Mouse (Mus musculus) CH12.LX (cell line): ENCODE measurements around the gene 4833427G06Rik. TPM values are rescaled to one million over a fixed set of nuclear protein-coding genes. Genes with fewer than 3 reads are reported as not detected.

Source experiments
- DNase-seq: peaks from one replicate; pipeline ENCODE4 v3.0.0-alpha.2; 2013; ENCODE audit errors: extremely low read depth
- H3K27ac ChIP-seq: 2 replicates; pipeline ENCODE4 v1.5.1; 2012; ENCODE audit warnings: low read depth, mild to moderate bottlenecking, control low read depth, moderate library complexity; ENCODE audit not compliant: insufficient read depth
- H3K27me3 ChIP-seq: replicated peaks from 2 replicates; pipeline ENCODE3; 2012; ENCODE audit warnings: inconsistent platforms
- H3K36me3 ChIP-seq, 2 experiments: replicated peaks in 1 of 2; 2 replicates each; pipeline versions ENCODE3 to v1.6.1; 2012; ENCODE audit warnings: inconsistent platforms in 1 of 2, low read length in 1 of 2, mild to moderate bottlenecking in 1 of 2, mixed read lengths in 1 of 2, moderate library complexity in 1 of 2; ENCODE audit not compliant: control insufficient read depth in 1 of 2, insufficient read depth in 1 of 2
- H3K4me1 ChIP-seq, 2 experiments: 2 replicates each; pipeline ENCODE4 v1.6.1; 2012; ENCODE audit warnings: inconsistent platforms in 1 of 2, moderate library complexity in 1 of 2; ENCODE audit not compliant: insufficient read depth in 2 of 2, control insufficient read depth in 1 of 2
- H3K4me2 ChIP-seq: 2 replicates; pipeline ENCODE4 v1.6.1; 2012; ENCODE audit warnings: low read depth, mild to moderate bottlenecking, control low read depth; ENCODE audit not compliant: poor library complexity, insufficient read depth, severe bottlenecking
- H3K4me3 ChIP-seq, 3 experiments: fragments of 150-350 bp in 1 of 3; sonication (generic) in 1 of 3; replicated peaks in 1 of 3; 2 replicates each; pipeline versions ENCODE3 to v1.5.1; 2011 to 2012; ENCODE audit warnings: low read depth in 2 of 3, low read length in 2 of 3, mild to moderate bottlenecking in 2 of 3, moderate library complexity in 2 of 3, control low read depth in 1 of 3, improper control_type of control experiment in 1 of 3, inconsistent platforms in 1 of 3, mixed read lengths in 1 of 3; ENCODE audit not compliant: poor library complexity in 1 of 3
- H3K79me2 ChIP-seq: replicated peaks from 2 replicates; pipeline ENCODE4 v1.6.1; 2012; ENCODE audit warnings: mild to moderate bottlenecking, moderate library complexity; ENCODE audit not compliant: control insufficient read depth, poor library complexity, insufficient read depth, severe bottlenecking; ENCODE audit errors: extremely low read depth
- H3K9ac ChIP-seq: 2 replicates; pipeline ENCODE4 v1.6.1; 2012; ENCODE audit warnings: low read depth, mild to moderate bottlenecking, control low read depth, moderate library complexity; ENCODE audit not compliant: insufficient read depth
- H3K9me3 ChIP-seq: replicated peaks from 2 replicates; pipeline ENCODE3; 2012; ENCODE audit warnings: low read length, inconsistent platforms, mixed read lengths
- CHD1 ChIP-seq: IDR thresholded peaks from 2 replicates; pipeline ENCODE4 v1.6.1; 2012; ENCODE audit warnings: low read depth, low read length, improper control_type of control experiment, inconsistent platforms
- CTCF ChIP-seq, 2 experiments: IDR thresholded peaks in 1 of 2; conservative IDR thresholded peaks in 1 of 2; 2 replicates each; pipeline ENCODE4 v1.5.1; 2011 to 2012; ENCODE audit warnings: low read depth in 2 of 2, low read length in 2 of 2, improper control_type of control experiment in 1 of 2, inconsistent platforms in 1 of 2, mild to moderate bottlenecking in 1 of 2, moderate library complexity in 1 of 2
- EP300 ChIP-seq: IDR thresholded peaks from 2 replicates; pipeline ENCODE4 v1.6.1; 2011; ENCODE audit warnings: low read length, improper control_type of control experiment
- GABPA ChIP-seq: IDR thresholded peaks from 2 replicates; pipeline ENCODE4 v1.6.1; 2012; ENCODE audit warnings: low read depth, low read length, improper control_type of control experiment, inconsistent platforms; ENCODE audit not compliant: insufficient replicate concordance
- HCFC1 ChIP-seq: IDR thresholded peaks from 2 replicates; pipeline ENCODE4 v1.6.1; 2012; ENCODE audit warnings: low read depth, mild to moderate bottlenecking, inconsistent platforms, low read length, improper control_type of control experiment
- JUN ChIP-seq: IDR thresholded peaks from 2 replicates; pipeline ENCODE4 v1.6.1; 2011; ENCODE audit warnings: low read depth, mild to moderate bottlenecking, low read length, improper control_type of control experiment, moderate library complexity; ENCODE audit not compliant: insufficient read depth
- JUND ChIP-seq: conservative IDR thresholded peaks from 2 replicates; pipeline ENCODE4 v1.6.1; 2011; ENCODE audit warnings: low read depth, low read length, improper control_type of control experiment
- MAFK ChIP-seq: IDR thresholded peaks from 2 replicates; pipeline ENCODE4 v1.6.1; 2011; ENCODE audit warnings: low read length, improper control_type of control experiment; ENCODE audit not compliant: insufficient replicate concordance
- MAX ChIP-seq: IDR thresholded peaks from 2 replicates; pipeline ENCODE4 v1.6.1; 2011; ENCODE audit warnings: low read length, improper control_type of control experiment
- MAZ ChIP-seq: IDR thresholded peaks from 2 replicates; pipeline ENCODE4 v1.6.1; 2012; ENCODE audit warnings: low read depth, mild to moderate bottlenecking, inconsistent platforms, low read length, improper control_type of control experiment, moderate library complexity
- MYC ChIP-seq: IDR thresholded peaks from 2 replicates; pipeline ENCODE4 v1.6.1; 2011; ENCODE audit warnings: low read depth, mild to moderate bottlenecking, improper control_type of control experiment, low read length
- NELFE ChIP-seq: IDR thresholded peaks from 2 replicates; pipeline ENCODE4 v1.6.1; 2011; ENCODE audit warnings: low read depth, low read length, improper control_type of control experiment
- NRF1 ChIP-seq: IDR thresholded peaks from 2 replicates; pipeline ENCODE4 v1.6.1; 2014; ENCODE audit warnings: low read depth, mild to moderate bottlenecking, inconsistent platforms, low read length, improper control_type of control experiment, moderate library complexity
- POLR2AphosphoS2 ChIP-seq: IDR thresholded peaks from 2 replicates; pipeline ENCODE4 v1.6.1; 2011; ENCODE audit warnings: low read depth, low read length, improper control_type of control experiment
- RAD21 ChIP-seq: IDR thresholded peaks from 2 replicates; pipeline ENCODE4 v1.6.1; 2011; ENCODE audit warnings: low read depth, mild to moderate bottlenecking, low read length, improper control_type of control experiment, moderate library complexity
- RCOR1 ChIP-seq: conservative IDR thresholded peaks from 2 replicates; pipeline ENCODE4 v1.6.1; 2012; ENCODE audit warnings: low read depth, mild to moderate bottlenecking, inconsistent platforms, low read length, improper control_type of control experiment
- SIN3A ChIP-seq: IDR thresholded peaks from 2 replicates; pipeline ENCODE4 v1.6.1; 2012; ENCODE audit warnings: low read length, improper control_type of control experiment, inconsistent platforms
- UBTF ChIP-seq: IDR thresholded peaks from 2 replicates; pipeline ENCODE4 v1.6.1; 2012; ENCODE audit warnings: low read depth, mild to moderate bottlenecking, inconsistent platforms, low read length, improper control_type of control experiment, moderate library complexity
- USF1 ChIP-seq: IDR thresholded peaks from 2 replicates; pipeline ENCODE4 v1.6.1; 2014; ENCODE audit warnings: low read depth, mild to moderate bottlenecking, inconsistent platforms, low read length, improper control_type of control experiment
- USF2 ChIP-seq: conservative IDR thresholded peaks from 2 replicates; pipeline ENCODE4 v1.6.1; 2011; ENCODE audit warnings: low read depth, low read length, improper control_type of control experiment
- ZC3H11A ChIP-seq: IDR thresholded peaks from 2 replicates; pipeline ENCODE4 v1.6.1; 2012; ENCODE audit warnings: low read depth, mild to moderate bottlenecking, inconsistent platforms, low read length, improper control_type of control experiment
- ZKSCAN1 ChIP-seq: IDR thresholded peaks from 2 replicates; pipeline ENCODE4 v1.6.1; 2012; ENCODE audit warnings: low read depth, inconsistent platforms, low read length, improper control_type of control experiment, borderline replicate concordance
- ZMIZ1 ChIP-seq: IDR thresholded peaks from 2 replicates; pipeline ENCODE4 v1.6.1; 2012; ENCODE audit warnings: low read depth, mild to moderate bottlenecking, inconsistent platforms, low read length, improper control_type of control experiment
- dilution Hi-C: fragments of 300-500 bp; cut with MboI; formaldehyde crosslinking; loops from 2 replicates; pipeline ENCODE4 v1.14.3; 2020; ENCODE audit warnings: low sequenced_read_pairs; ENCODE audit not compliant: extremely low pct_unique_long_range_greater_than_20kb, extremely low pct_ligation_motif_present
- in situ Hi-C: fragments of 300-500 bp; cut with MboI; formaldehyde crosslinking; loops from 3 replicates; pipeline ENCODE4 v1.14.3; 2019; ENCODE audit warnings: low sequenced_read_pairs, low pct_ligation_motif_present, low pct_unique_long_range_greater_than_20kb, mixed read lengths
- polyA plus RNA-seq: library from polyadenylated mRNA; unstranded; fragments of >175 nt; gene quantifications from 2 replicates; pipeline ENCODE4 v1.2.1, GENCODE M21; 2012; ENCODE audit warnings: low read depth; ENCODE audit not compliant: insufficient read length
- total RNA-seq, 2 experiments: library from RNA; depleted of rRNA; stranded (reverse); fragments of 300-350 nt in 1 of 2; fragments of >200 nt in 1 of 2; gene quantifications; 2 replicates each; pipeline ENCODE4 v1.2.3; 2012 to 2014

The 4833427G06Rik gene
- total and polyA plus RNA-seq, 3 experiments: 0.25 TPM; not detected in 2

DNA sequence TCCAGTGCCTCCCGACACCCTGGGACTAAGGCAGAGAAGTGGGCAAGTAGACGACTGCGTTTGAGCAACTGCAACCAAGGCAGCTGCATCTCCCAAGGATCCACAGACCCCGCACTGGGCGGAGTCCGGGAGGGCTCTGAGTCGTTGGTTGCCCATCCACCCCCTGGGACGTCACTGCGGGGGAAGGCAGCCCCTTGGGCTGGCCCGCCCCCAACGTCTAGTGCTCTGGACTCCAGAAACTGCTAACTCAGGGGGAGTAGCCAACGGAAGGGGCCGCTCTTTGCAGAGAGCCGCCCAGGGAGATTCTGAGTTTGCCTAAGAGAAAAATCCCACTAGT is 24.9 kb downstream of the 4833427G06Rik start, which contains the start of gene Layn:
Gene Layn (minus strand): TSS at position 116 of the 337 bp plus-strand sequence.
- H3K27ac ChIP-seq: no peak within 1 kb of the TSS
- no peaks in the 10 kb centered on the region for H3K27me3 ChIP-seq
- no peaks in the 10 kb centered on the region for H3K36me3 ChIP-seq
- H3K9me3 ChIP-seq: no peaks in the 10 kb centered on the region
- H3K4me1 ChIP-seq: peaks cover 3 to 5% of the 10 kb centered on the region in 2 experiments; a peak in 3 of 4 replicates
- no peak within 1 kb of the TSS for H3K9ac ChIP-seq
- dilution Hi-C loops (no loop called here), in situ Hi-C loops (no loop called here)
- H3K4me3 ChIP-seq: no peak within 1 kb of the TSS
- H3K4me2 ChIP-seq: no peak within 1 kb of the TSS
- TF ChIP-seq USF2 (no peak), NRF1 (no peak), ZMIZ1 (no peak), USF1 (no peak), CTCF (conservative IDR thresholded peaks at IDR 0.05 in 1 of 2, IDR thresholded peaks at IDR 0.05 in 1 of 2; ENCODE audit: low read depth in 2 of 2, low read length in 2 of 2) (no peak), RCOR1 (no peak), NELFE (no peak), SIN3A (no peak), ZKSCAN1 (no peak), HCFC1 (no peak), ZC3H11A (no peak), MAFK (no peak)
- H3K79me2 ChIP-seq: no peaks in the 10 kb centered on the region
- DNase-seq: no peak

GRCm38 (mm10) chr9:51076300-51076978 is 25.4 kb downstream of the 4833427G06Rik start:
- H3K9me3 ChIP-seq: no peaks in the 10 kb centered on the region
- no peaks in the 10 kb centered on the region for H3K27me3 ChIP-seq
- H3K79me2 ChIP-seq: no peaks in the 10 kb centered on the region
- H3K4me2 ChIP-seq: no peak overlapping the region
- DNase-seq: no peak
- TF ChIP-seq GABPA (no peak), NELFE (no peak), POLR2AphosphoS2 (no peak), EP300 (no peak), MAZ (no peak), SIN3A (no peak), ZKSCAN1 (no peak), NRF1 (no peak), ZC3H11A (no peak), JUND (no peak), MAFK (no peak), MAX (no peak), RAD21 (no peak), JUN (no peak), UBTF (no peak), MYC (no peak), ZMIZ1 (no peak), CHD1 (no peak)
- no peaks in the 10 kb centered on the region for H3K36me3 ChIP-seq
- no peak overlapping the region for H3K9ac ChIP-seq
- H3K4me3 ChIP-seq: no peak overlapping the region
- in situ Hi-C loops (no loop called here), dilution Hi-C loops (no loop called here)
- peaks cover under 1 to 2% of the 10 kb centered on the region in 2 experiments; a peak in 3 of 4 replicates for H3K4me1 ChIP-seq
- no peak overlapping the region for H3K27ac ChIP-seq
